Mouse (Mus musculus): Measurements from ENCODE around the gene Clec1b. TPM values are rescaled to one million over a fixed set of nuclear protein-coding genes. Genes with fewer than 3 reads are reported as not detected.

Clec1b gene
- total RNA-seq, 2 experiments from 2014 or later: not detected

DNA sequence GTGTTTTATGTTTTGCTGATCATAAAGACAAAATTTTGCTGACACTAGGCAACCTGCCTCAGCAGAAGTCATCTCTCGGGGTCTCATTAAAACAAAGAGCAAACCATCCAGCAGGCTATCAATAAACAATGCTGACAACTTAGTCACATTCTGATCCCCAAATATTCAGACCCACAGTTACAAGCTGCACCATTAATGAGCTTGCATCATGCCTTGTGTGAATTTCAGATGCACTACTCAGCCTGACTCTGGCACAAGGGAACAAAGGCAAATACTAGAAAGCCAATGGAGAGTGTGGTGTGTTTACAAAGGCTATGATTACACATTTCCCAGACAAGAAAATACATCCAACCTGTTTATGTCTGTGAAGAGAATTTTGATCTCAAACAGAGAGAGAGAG, 17.1 kb downstream of the Clec1b start:
- no peak for DNase-seq

GRCm38 (mm10) chr6:129422311-129422710, 25.2 kb downstream of the Clec1b start:
- DNase-seq: no peak

GRCm38 (mm10) chr6:129423040-129423733, 26.1 kb downstream of the Clec1b start:
- no peak for DNase-seq

- peak; percentile 61 for DNase-seq
These were observed 26.6 kb downstream of the Clec1b start for GRCm38 (mm10) chr6:129423734-129424072.

GRCm38 (mm10) chr6:129425217-129425616, 28.1 kb downstream of the Clec1b start:
- DNase-seq: no peak

- no peak for DNase-seq
These were observed 28.7 kb downstream of the Clec1b start for GRCm38 (mm10) chr6:129425812-129426211.

DNA sequence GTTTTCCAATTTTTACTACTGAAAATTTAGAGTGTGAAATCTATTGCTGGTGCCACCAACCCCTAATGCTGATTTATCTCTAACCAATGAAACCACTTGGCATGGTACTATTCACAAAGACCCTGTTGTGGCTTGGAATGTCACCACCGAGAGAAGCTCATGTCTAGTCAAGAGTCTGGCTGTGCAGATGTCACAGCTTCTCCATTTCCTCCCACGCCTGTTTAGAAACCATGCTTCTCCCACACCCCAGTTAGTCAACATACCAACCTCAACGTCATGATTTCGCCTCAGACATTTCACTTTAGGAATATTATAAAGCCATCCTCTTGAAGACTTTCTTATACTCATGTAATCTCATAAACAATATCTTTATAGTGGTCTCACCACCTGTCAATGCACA, 30.2 kb downstream of the Clec1b start:
- no peak for DNase-seq

DNA sequence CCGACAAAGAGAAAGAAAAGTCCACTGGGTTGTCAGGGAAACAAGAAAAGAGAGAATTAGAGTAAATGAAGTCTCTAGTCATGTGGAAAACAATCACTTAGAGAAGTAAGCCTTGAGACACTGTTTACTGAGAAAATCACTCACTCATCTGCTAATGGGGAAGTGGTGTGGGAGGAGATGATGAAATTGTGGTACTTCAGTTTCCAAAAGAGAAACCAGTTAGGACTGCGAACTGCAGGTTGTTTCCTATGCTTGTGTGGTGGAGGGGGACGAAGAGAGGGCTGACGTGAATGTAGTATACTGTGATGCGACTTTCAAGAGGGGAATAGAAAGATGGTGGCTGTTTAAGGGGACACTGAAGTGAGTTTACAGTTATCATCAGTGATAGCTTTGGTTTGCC, 37.1 kb downstream of the Clec1b start:
- no peak for DNase-seq

- DNase-seq: no peak
These were observed 38.9 kb downstream of the Clec1b start for GRCm38 (mm10) chr6:129436025-129436424.

- no peak for DNase-seq
These were observed 40.9 kb downstream of the Clec1b start for GRCm38 (mm10) chr6:129438033-129438432.

GRCm38 (mm10) chr6:129449743-129450142, 52.6 kb downstream of the Clec1b start:
- no peak for DNase-seq

DNA sequence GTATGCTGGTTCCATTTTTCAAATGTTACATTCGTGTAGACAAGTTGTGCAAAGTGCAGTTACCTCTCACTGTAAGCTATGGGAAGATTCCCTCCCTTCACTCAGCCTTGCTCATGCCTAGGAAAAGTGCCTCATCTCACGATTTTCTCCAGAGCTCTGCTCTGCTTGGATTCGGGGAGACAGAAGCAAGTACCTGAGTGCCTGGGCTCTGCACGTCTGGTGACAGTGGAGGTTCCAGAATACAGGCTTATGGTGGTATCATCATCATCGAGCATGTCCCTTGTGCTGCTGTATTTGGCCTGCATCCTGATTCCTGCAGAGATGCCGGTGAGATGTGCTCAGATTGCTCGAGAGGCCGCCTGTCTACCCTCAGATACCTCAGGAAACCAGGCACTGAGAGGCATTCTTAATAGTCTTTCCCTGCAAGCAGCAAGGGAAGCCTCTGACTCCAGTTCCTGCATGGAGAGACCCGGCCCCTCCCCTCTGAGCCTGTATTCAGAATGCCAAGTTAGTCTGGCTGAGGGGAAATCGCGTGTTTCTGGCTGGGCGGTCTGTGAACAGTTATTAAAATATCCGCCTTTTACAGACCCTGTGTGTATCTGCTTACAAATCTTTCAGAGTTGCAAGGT, 54.4 kb downstream of the Clec1b start, which contains the start of gene Clec1a:
Gene Clec1a, minus strand, starts transcription at position 590 of the 629 bp plus-strand sequence.
- peak; percentile 6 to 13 for DNase-seq

Other genes with a start within 250 kb of the Clec1b start
- 1 to 10 TPM; 5.7 to 9.8 TPM for gene Clec2d, start 216.7 kb upstream of the Clec1b start, total RNA-seq (2021)
- gene Cd69, start 121.9 kb upstream of the Clec1b start, total RNA-seq (2021): not detected
- not detected for gene 4922502D21Rik, start 65.5 kb upstream of the Clec1b start, total RNA-seq (2021)
- under 1 TPM in 1 of 2 experiments, not detected in 1; 0.32 TPM for gene Clec12a, start 54.6 kb upstream of the Clec1b start, total RNA-seq (2021)
- gene Clec12b, start 11.4 kb upstream of the Clec1b start, total RNA-seq (2021): not detected
- not detected for gene Clec9a, start 11.6 kb downstream of the Clec1b start, total RNA-seq (2021)
- gene Clec1a, start 54.7 kb downstream of the Clec1b start, total RNA-seq (2021): 1 to 10 TPM; 3.6 to 4.1 TPM
- not detected for gene Olr1, start 109.9 kb downstream of the Clec1b start, total RNA-seq (2021)
- gene Tmem52b, start 115.3 kb downstream of the Clec1b start, total RNA-seq (2021): not detected
- 100 to 1,000 TPM; 613 to 662 TPM for gene Gabarapl1, start 135.9 kb downstream of the Clec1b start, total RNA-seq (2021)
- not detected for gene Klre1, start 180.6 kb downstream of the Clec1b start, total RNA-seq (2021)
- not detected for gene Klrd1, start 194.5 kb downstream of the Clec1b start, total RNA-seq (2021)
- gene Klrk1, start 226.6 kb downstream of the Clec1b start, total RNA-seq (2021): not detected
- gene Klrc3, start 246.0 kb downstream of the Clec1b start, total RNA-seq (2021): not detected